Mouse (Mus musculus) E14TG2a.4 (cell line): Measurements from ENCODE around the gene Clca3a1.
"Not testable (repeated sequence)": the region's sequence is repeated elsewhere in the genome, so short reads cannot be mapped to it uniquely, and the experiment has no call there.

Experiments
- CTCF ChIP-seq: conservative IDR thresholded peaks from 2 replicates; pipeline ENCODE4 v1.5.1; 2014; ENCODE audit warnings: low read length
- NANOG ChIP-seq: IDR thresholded peaks from 2 replicates; pipeline ENCODE4 v1.6.1; 2014; ENCODE audit warnings: borderline replicate concordance, low read length, mixed read lengths
- POU5F1 ChIP-seq: IDR thresholded peaks from 2 replicates; pipeline ENCODE4 v1.6.1; 2014; ENCODE audit warnings: low read length, borderline replicate concordance

GRCm38 (mm10) chr3:144756103-144756502 lies 4.7 kb downstream of the Clca3a1 start:
- TF ChIP-seq CTCF, NANOG, POU5F1: not testable (repeated sequence)
